Mouse (Mus musculus): ENCODE results near the gene Rps5. TPM values are rescaled to one million over a fixed set of nuclear protein-coding genes. Genes with fewer than 3 reads are reported as not detected.
"Not testable (repeated sequence)": the region's sequence is repeated elsewhere in the genome, so short reads cannot be mapped to it uniquely, and the experiment has no call there.

Rps5 gene
- polyA plus RNA-seq (2012; rRNA removed) (1,715 and 1,748 TPM in 2 replicates), polyA plus RNA-seq (2014; fragmentation: Nextera tagmentation; extraction: Ambion mirVana) (863 and 876 TPM in 2 replicates)

DNA sequence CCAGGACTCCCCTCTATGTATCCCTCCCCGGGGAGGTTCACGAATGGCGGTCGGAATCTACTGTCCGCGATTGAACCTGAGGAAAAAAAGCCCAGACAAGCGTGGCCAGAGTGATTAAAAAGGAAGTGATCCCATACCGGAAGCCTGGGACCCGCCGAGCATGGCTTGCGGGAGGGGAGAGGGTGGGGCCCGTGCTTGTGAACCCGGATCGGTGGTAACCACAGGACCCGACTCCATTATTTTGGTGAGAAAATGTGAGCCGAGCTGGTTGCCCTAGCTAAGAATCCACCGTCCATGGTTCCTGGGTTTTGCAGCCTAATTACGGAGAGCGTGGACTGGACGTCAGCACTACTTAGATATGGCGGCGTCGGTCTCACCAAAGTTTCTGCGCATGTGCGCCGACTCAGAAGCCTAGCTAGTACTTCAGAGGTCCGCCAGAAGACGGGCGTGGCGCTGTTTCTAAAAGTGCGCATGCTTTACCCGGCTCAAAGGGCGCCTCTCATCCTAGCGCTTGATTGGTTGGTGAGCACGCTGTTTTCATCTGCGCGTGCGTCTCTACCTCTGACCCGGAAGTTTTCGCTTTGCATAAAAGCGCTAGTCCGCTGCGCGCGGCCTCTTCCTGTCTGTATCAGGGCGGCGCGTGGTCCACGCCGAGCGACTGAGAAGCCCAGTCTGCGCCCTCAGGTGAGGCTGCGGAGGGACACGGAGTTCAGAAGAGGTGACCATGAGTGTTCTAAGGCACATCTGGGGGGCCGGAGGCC lies at the start of gene Rps5:
TSS of gene Rps5 (plus strand) at position 586 of the 761 bp plus-strand sequence.
- no peaks in the 10 kb centered on the region for H3K9me3 ChIP-seq (ENCODE audit: control insufficient read depth, low read length)
- peaks cover 12 to 14% of the 10 kb centered on the region in 2 experiments for H3K4me1 ChIP-seq (replicated peaks; ENCODE audit: control insufficient read depth in 2 of 2, insufficient read depth in 2 of 2, low read length in 1 of 2)
- peak within 1 kb of the TSS; percentile 78 for H3K27ac ChIP-seq
- under 1% methylated on average over 55 of the region's 55 CpGs for WGBS (ENCODE audit: insufficient replicate concordance)
- H3K4me3 ChIP-seq (ENCODE audit: insufficient read depth in 1 of 2, low read depth in 2 of 2, low read length in 2 of 2), result peak within 1 kb of the TSS; percentile 92 to 98
- H3K27me3 ChIP-seq (ENCODE audit: control insufficient read depth, insufficient read depth, low read length), result no peaks in the 10 kb centered on the region
- H3K36me3 ChIP-seq (replicated peaks; ENCODE audit: control insufficient read depth, insufficient read depth, low read depth), result peaks cover 36% of the 10 kb centered on the region
- peak; percentile 96 for ATAC-seq (ENCODE audit: insufficient read depth)
- peak within 1 kb of the TSS; percentile 88 for H3K9ac ChIP-seq (replicated peaks)
- H3K4me2 ChIP-seq (ENCODE audit: low read depth), result peak within 1 kb of the TSS; percentile 85
- peak; percentile 99 for DNase-seq (ENCODE audit: low read depth in 3 of 3, low spot score in 3 of 3)
- TF ChIP-seq CTCF (IDR thresholded peaks at IDR 0.05; ENCODE audit: low read depth) (peak; percentile 95), EP300 (IDR thresholded peaks at IDR 0.05; ENCODE audit: low read depth) (0 out of 2 replicates have a peak, but pooled peaks have one; percentile 6)

DNA sequence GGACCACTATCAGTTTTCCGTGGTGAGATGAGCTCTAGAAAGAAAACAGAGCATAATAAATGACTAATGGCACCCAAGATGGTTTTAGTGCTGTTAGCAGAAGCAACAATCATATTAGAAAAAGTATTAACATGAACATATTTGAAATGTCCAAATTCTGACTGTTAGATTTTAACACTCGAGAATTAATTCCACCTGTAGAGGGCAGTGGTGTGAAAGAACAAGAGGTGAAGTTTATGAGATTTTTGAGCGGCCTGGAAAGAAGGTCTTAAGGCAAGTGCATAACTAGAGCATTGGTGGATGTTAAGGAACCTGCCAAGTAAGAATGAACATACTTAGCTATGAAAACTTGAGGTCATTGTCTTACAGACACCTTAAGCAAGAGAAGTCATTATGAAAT lies 47.8 kb upstream of the Rps5 start:
- Histone ChIP-seq H3K27me3 (ENCODE audit: control insufficient read depth, insufficient read depth, low read length) (no peaks in the 10 kb centered on the region), H3K4me3 (ENCODE audit: insufficient read depth in 1 of 2, low read depth in 2 of 2, low read length in 2 of 2) (no peak overlapping the region), H3K27ac (no peak overlapping the region), H3K9me3 (ENCODE audit: control insufficient read depth, low read length) (no peaks in the 10 kb centered on the region), H3K9ac (replicated peaks) (no peak overlapping the region), H3K4me1 (replicated peaks; ENCODE audit: control insufficient read depth in 2 of 2, insufficient read depth in 2 of 2, low read length in 1 of 2) (no peaks in the 10 kb centered on the region), H3K4me2 (ENCODE audit: low read depth) (no peak overlapping the region), H3K36me3 (replicated peaks; ENCODE audit: control insufficient read depth, insufficient read depth, low read depth) (no peaks in the 10 kb centered on the region)
- TF ChIP-seq EP300 (IDR thresholded peaks at IDR 0.05; ENCODE audit: low read depth) (no peak), CTCF (IDR thresholded peaks at IDR 0.05; ENCODE audit: low read depth) (peak; percentile 18; the same call in 1 of the 2 replicates)
- ATAC-seq (ENCODE audit: insufficient read depth), result no peak
- DNase-seq (ENCODE audit: low read depth in 3 of 3, low spot score in 3 of 3), result peak in 2 of 3 experiments; percentile 24 to 33
- WGBS (ENCODE audit: insufficient replicate concordance), result 11% methylated on average over 3 of the region's 3 CpGs

DNA sequence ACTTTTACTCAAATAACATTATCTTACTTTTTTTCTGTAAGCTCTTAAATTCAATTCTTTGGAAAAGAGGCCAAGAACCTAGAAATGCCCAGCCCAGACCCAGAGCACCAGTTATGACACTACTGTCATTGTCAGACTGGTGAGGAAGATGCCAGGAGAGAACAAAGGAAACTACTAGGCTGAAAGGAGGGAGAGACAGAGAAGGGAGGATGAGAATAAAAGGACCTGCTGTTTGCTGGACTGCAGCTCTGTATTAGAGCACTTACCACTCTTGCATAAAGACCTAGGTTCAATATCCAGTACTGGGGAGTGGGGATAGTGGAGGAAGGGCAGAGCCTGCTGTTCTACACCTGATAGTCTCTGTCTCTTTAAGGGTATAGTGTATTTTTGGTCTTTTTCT lies 42.1 kb upstream of the Rps5 start:
- H3K36me3 ChIP-seq (replicated peaks; ENCODE audit: control insufficient read depth, insufficient read depth, low read depth), result no peaks in the 10 kb centered on the region
- TF ChIP-seq CTCF (IDR thresholded peaks at IDR 0.05; ENCODE audit: low read depth) (no peak), EP300 (IDR thresholded peaks at IDR 0.05; ENCODE audit: low read depth) (no peak)
- H3K4me1 ChIP-seq (replicated peaks; ENCODE audit: control insufficient read depth in 2 of 2, insufficient read depth in 2 of 2, low read length in 1 of 2), result peaks cover 0 to 6% of the 10 kb centered on the region in 2 experiments; a peak in 1 of 4 replicates
- H3K4me3 ChIP-seq (ENCODE audit: insufficient read depth in 1 of 2, low read depth in 2 of 2, low read length in 2 of 2), result no peak overlapping the region
- no peaks in the 10 kb centered on the region for H3K9me3 ChIP-seq (ENCODE audit: control insufficient read depth, low read length)
- no peak overlapping the region for H3K27ac ChIP-seq
- ATAC-seq (ENCODE audit: insufficient read depth) (no peak), DNase-seq (ENCODE audit: low read depth in 3 of 3, low spot score in 3 of 3) (no peak)
- no peaks in the 10 kb centered on the region for H3K27me3 ChIP-seq (ENCODE audit: control insufficient read depth, insufficient read depth, low read length)
- no peak overlapping the region for H3K9ac ChIP-seq (replicated peaks)
- H3K4me2 ChIP-seq (ENCODE audit: low read depth), result no peak overlapping the region

DNA sequence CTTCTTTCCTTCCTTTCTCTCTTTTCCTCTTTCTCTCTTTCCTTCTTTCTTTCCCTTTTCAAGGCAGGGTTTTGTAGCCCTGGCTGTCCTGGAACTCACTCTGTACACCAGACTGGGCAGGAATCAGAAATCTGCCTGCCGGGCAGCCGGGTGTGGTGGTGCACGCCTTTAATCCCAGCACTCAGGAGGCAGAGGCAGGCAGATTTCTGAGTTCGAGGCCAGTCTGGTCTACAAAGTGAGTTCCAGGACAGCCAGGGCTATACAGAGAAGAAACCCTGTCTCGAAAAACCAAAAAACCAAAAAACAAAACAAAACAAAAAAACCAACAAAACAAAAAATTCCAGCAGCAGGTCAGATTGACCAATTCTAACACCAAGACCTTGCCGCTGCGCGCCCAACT lies 41.6 kb upstream of the Rps5 start:
- H3K4me1 ChIP-seq (replicated peaks; ENCODE audit: control insufficient read depth in 2 of 2, insufficient read depth in 2 of 2, low read length in 1 of 2); H3K9ac ChIP-seq (replicated peaks); DNase-seq (ENCODE audit: low read depth in 3 of 3, low spot score in 3 of 3); H3K9me3 ChIP-seq (ENCODE audit: control insufficient read depth, low read length); H3K27ac ChIP-seq; ATAC-seq (ENCODE audit: insufficient read depth); H3K27me3 ChIP-seq (ENCODE audit: control insufficient read depth, insufficient read depth, low read length); H3K36me3 ChIP-seq (replicated peaks; ENCODE audit: control insufficient read depth, insufficient read depth, low read depth): not testable (repeated sequence)
- Histone ChIP-seq H3K4me2 (ENCODE audit: low read depth) (peak overlapping the region; percentile 72), H3K4me3 (ENCODE audit: insufficient read depth in 1 of 2, low read depth in 2 of 2, low read length in 2 of 2) (peak overlapping the region; percentile 57 to 59)
- 30% methylated on average over 8 of the region's 8 CpGs for WGBS (ENCODE audit: insufficient replicate concordance)

DNA sequence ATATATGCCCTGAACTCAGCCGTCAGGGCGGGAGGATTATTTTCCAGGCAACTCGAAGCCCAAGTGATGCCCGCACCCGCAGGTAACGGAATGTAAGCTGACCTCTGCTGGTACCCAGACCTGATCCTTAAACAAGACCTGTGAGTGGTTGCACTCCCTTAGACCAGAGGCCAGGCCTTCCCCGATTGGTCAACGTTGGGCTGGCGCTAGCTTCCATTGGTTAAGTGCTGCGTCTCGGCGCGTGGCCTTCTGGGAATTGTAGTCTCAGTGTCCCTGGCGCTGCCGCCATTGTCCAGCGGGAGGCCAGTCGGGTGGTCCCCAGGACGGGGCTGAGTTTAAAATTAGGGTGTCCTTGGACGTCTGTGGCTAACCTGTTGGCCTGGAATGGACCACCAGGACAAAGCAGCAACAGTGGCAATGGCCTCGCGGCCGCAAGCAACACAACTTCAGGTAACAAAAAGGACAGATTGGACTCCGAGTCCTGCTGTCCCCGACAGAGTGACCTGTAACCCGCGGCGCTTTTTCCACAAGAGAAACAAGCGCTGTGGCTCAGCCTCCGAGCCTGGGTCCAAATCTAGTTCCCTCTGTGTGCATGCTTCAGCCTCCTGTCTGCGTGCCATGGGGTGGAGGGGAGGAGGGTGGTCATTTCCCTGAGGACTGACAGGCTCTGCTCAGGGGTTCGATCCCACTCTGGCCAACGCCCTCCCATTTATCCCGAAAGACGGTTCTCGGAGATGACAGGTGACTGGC lies 41.0 kb upstream of the Rps5 start, which contains the start of gene Zfp128:
TSS of gene Zfp128 (plus strand) at position 267 of the 750 bp plus-strand sequence.
- DNase-seq (ENCODE audit: low read depth in 3 of 3, low spot score in 3 of 3), result peak; percentile 83 to 89 (median 89)
- peak within 1 kb of the TSS; percentile 57 to 91 for H3K4me3 ChIP-seq (ENCODE audit: insufficient read depth in 1 of 2, low read depth in 2 of 2, low read length in 2 of 2)
- H3K27me3 ChIP-seq (ENCODE audit: control insufficient read depth, insufficient read depth, low read length), result no peaks in the 10 kb centered on the region
- WGBS (ENCODE audit: insufficient replicate concordance), result 1% methylated on average over 35 of the region's 35 CpGs
- H3K4me2 ChIP-seq (ENCODE audit: low read depth), result peak within 1 kb of the TSS; percentile 72
- TF ChIP-seq CTCF (IDR thresholded peaks at IDR 0.05; ENCODE audit: low read depth) (peak; percentile 34), EP300 (IDR thresholded peaks at IDR 0.05; ENCODE audit: low read depth) (no peak)
- no peaks in the 10 kb centered on the region for H3K36me3 ChIP-seq (replicated peaks; ENCODE audit: control insufficient read depth, insufficient read depth, low read depth)
- H3K4me1 ChIP-seq (replicated peaks; ENCODE audit: control insufficient read depth in 2 of 2, insufficient read depth in 2 of 2, low read length in 1 of 2), result peaks cover 0 to 6% of the 10 kb centered on the region in 2 experiments; a peak in 1 of 4 replicates
- H3K9ac ChIP-seq (replicated peaks), result peak within 1 kb of the TSS; percentile 61
- H3K9me3 ChIP-seq (ENCODE audit: control insufficient read depth, low read length), result no peaks in the 10 kb centered on the region
- H3K27ac ChIP-seq, result no peak within 1 kb of the TSS
- peak; percentile 100 for ATAC-seq (ENCODE audit: insufficient read depth)

Data from liver, embryonic 14.5 days (tissue).